8 mouse cellular contexts compared by ENCODE assay signal in the genomic region with DNA sequence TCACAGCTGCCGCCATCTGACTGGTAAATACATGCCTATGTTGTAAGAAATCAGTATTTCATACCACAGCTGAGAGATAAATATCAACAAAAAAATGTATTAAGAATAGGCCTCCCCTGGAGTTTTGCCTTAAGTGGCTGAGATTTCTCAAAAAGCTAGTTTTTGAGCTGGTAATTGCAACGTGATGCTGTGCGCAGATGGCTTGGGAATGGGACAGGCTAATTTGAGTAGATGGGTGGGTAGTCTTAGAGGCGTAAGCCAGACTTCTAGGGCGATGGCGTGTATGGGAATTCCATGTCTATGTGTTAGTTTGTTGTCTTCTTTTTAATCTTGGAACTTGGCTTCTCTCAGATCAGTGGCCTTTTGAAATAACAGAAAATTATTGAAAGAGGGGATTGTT. TPM values are rescaled to one million over a fixed set of nuclear protein-coding genes. Genes with fewer than 3 reads are reported as not detected.
"Had no signal": no experiment of that assay in that cellular context is flagged by ENCODE, and none has a peak within 500 bp of the region (broad histone marks: within the 10 kb centered on the region; RNA-seq: fewer than 3 reads in every experiment).

No protein-coding gene starts in this region.

- DNase-seq: kidney, adult 18-20 months; kidney, postnatal 10 days; kidney, postnatal 4 days; lung, adult 2 months; lung, postnatal 36 days; midbrain, embryonic 14.5 days; thymus, postnatal 36 days had no signal

RNA-seq across cellular contexts. Expression of a gene that starts 39.8 kb away (rescaled TPM):
- total RNA-seq: megakaryocyte progenitor cell, adult 5-6 weeks had no signal
